Mouse (Mus musculus) olfactory bulb, adult 2 months (tissue): ENCODE results near the gene Meis2.

Experiments used
- CTCF ChIP-seq: fragments of 200-500 bp; IDR thresholded peaks from 2 replicates; pipeline ENCODE4 v1.5.1; 2012; ENCODE audit warnings: low read depth, mild to moderate bottlenecking, low read length, moderate library complexity; ENCODE audit not compliant: insufficient read depth
- POLR2A ChIP-seq: fragments of 200-500 bp; IDR thresholded peaks from 2 replicates; pipeline ENCODE4 v1.6.1; 2012; ENCODE audit warnings: mild to moderate bottlenecking, low read depth, low read length, moderate library complexity; ENCODE audit not compliant: insufficient read depth

DNA sequence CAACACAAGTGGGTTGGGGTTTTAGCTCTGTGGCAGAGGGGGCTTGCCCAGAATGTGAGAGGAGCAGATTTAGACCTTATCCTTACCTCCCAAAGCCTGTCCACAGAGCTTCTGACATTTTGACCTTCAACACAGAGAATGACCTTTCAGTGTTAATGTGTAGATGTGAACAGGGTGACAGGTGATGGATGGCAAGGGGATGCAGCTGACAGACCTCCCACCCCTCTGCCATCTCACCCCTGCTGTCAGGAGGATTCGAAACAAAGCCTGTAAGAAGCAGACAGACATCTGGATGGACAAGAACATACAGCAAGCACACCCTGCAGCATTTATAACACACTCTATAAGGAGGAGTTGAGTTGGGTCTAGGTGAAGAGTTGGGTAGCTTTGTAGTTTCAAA, 178.0 kb downstream of the Meis2 start:
- TF ChIP-seq CTCF: no peak
- TF ChIP-seq POLR2A: no peak
